Mouse (Mus musculus): ENCODE data around the gene Lrrc36. TPM values are rescaled to one million over a fixed set of nuclear protein-coding genes. Genes with fewer than 3 reads are reported as not detected.

Gene Lrrc36
- polyA plus RNA-seq, 1 experiment from 2014 or later = 0.11 TPM

DNA sequence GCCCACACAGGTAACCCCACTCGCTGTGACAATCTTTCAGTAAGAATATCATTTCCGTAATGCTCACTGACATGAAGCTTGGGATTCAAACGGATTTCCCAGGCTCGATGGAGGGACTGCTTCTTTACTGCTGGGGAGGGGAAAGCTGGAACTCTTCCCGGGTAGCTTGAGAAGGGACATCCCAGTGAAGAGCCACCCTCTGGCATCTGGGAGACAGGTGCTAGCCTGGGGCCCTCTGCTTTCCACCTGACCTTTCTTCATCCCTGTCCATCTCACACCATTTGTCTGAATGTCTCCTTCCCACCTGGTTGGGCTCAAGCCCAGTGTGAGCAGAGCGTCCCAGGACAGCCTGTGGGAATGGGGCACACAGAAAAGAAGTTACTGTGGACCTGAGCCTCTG, 52.9 kb downstream of the Lrrc36 start:
- Histone ChIP-seq H3K27ac (ENCODE audit: low read depth) (no peak overlapping the region), H3K36me3 (replicated peaks; ENCODE audit: insufficient read depth, low read length) (no peaks in the 10 kb centered on the region), H3K9ac (replicated peaks) (no peak overlapping the region), H3K9me3 (ENCODE audit: low read length) (no peaks in the 10 kb centered on the region), H3K4me2 (ENCODE audit: low read depth, low read length) (no peak overlapping the region), H3K27me3 (ENCODE audit: insufficient read depth, low read length) (peaks cover 9% of the 10 kb centered on the region), H3K4me1 (ENCODE audit: insufficient read depth) (peaks cover 13% of the 10 kb centered on the region), H3K4me3 (ENCODE audit: low read depth, low read length) (no peak overlapping the region)
- DNase-seq (no peak), ATAC-seq (no peak)
- WGBS (ENCODE audit: insufficient replicate concordance) = 84% methylated on average over 6 of the region's 6 CpGs
- no peak for TF ChIP-seq CTCF (IDR thresholded peaks at IDR 0.05; ENCODE audit: low read depth)
- no peak for TF ChIP-seq EP300 (IDR thresholded peaks at IDR 0.05; ENCODE audit: low read depth)

DNA sequence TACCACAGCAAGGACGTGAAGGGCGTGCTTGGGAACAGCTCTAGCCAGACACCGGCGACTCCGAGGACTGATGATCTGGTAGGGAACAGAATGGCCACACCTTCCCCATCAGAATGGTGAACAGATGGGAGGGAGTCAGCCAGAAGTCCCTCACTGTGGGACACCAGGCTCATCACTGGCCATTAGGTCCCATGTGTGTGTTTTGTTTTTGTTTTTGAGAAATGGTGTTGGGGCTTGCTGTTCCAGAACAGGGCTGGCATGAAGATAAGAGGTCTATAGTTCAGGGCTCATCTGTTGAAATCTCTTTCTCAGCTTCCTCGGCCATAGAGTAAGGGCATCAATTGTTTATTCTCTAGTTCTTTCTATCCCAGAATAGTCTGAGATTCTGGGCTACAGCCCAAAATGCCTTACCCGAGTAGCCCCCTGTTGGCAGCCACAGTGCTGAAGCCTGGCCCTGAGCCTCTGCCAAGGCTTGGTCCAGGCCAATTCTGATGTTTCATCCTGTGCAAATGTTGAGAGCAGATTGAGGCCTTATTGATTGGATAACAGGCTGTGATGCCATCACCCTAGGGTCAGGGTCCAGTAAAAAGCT, 53.4 kb downstream of the Lrrc36 start:
- Histone ChIP-seq H3K27ac (ENCODE audit: low read depth) (no peak overlapping the region), H3K36me3 (replicated peaks; ENCODE audit: insufficient read depth, low read length) (no peaks in the 10 kb centered on the region), H3K9ac (replicated peaks) (no peak overlapping the region), H3K27me3 (ENCODE audit: insufficient read depth, low read length) (peaks cover 15% of the 10 kb centered on the region), H3K9me3 (ENCODE audit: low read length) (no peaks in the 10 kb centered on the region), H3K4me1 (ENCODE audit: insufficient read depth) (peaks cover 14% of the 10 kb centered on the region), H3K4me2 (ENCODE audit: low read depth, low read length) (no peak overlapping the region), H3K4me3 (ENCODE audit: low read depth, low read length) (no peak overlapping the region)
- ATAC-seq (no peak), DNase-seq (no peak)
- 76% methylated on average over 7 of the region's 7 CpGs for whole genome bisulfite sequencing (ENCODE audit: insufficient replicate concordance)
- TF ChIP-seq CTCF (IDR thresholded peaks at IDR 0.05; ENCODE audit: low read depth) (no peak), EP300 (IDR thresholded peaks at IDR 0.05; ENCODE audit: low read depth) (no peak)

- no peak for DNase-seq
- peaks cover 14% of the 10 kb centered on the region for H3K4me1 ChIP-seq (ENCODE audit: insufficient read depth)
- H3K27me3 ChIP-seq (ENCODE audit: insufficient read depth, low read length) = peaks cover 22% of the 10 kb centered on the region
- no peak overlapping the region for H3K4me3 ChIP-seq (ENCODE audit: low read depth, low read length)
- H3K36me3 ChIP-seq (replicated peaks; ENCODE audit: insufficient read depth, low read length) = no peaks in the 10 kb centered on the region
- TF ChIP-seq CTCF (IDR thresholded peaks at IDR 0.05; ENCODE audit: low read depth) (no peak), EP300 (IDR thresholded peaks at IDR 0.05; ENCODE audit: low read depth) (no peak)
- H3K4me2 ChIP-seq (ENCODE audit: low read depth, low read length) = no peak overlapping the region
- ATAC-seq = no peak
- H3K9me3 ChIP-seq (ENCODE audit: low read length) = no peaks in the 10 kb centered on the region
- no peak overlapping the region for H3K27ac ChIP-seq (ENCODE audit: low read depth)
- no peak overlapping the region for H3K9ac ChIP-seq (replicated peaks)
- 93% methylated on average over 10 of the region's 10 CpGs for WGBS (ENCODE audit: insufficient replicate concordance)
Measured at GRCm38 (mm10) chr8:105467396-105467985, 54.1 kb downstream of the Lrrc36 start.

DNA sequence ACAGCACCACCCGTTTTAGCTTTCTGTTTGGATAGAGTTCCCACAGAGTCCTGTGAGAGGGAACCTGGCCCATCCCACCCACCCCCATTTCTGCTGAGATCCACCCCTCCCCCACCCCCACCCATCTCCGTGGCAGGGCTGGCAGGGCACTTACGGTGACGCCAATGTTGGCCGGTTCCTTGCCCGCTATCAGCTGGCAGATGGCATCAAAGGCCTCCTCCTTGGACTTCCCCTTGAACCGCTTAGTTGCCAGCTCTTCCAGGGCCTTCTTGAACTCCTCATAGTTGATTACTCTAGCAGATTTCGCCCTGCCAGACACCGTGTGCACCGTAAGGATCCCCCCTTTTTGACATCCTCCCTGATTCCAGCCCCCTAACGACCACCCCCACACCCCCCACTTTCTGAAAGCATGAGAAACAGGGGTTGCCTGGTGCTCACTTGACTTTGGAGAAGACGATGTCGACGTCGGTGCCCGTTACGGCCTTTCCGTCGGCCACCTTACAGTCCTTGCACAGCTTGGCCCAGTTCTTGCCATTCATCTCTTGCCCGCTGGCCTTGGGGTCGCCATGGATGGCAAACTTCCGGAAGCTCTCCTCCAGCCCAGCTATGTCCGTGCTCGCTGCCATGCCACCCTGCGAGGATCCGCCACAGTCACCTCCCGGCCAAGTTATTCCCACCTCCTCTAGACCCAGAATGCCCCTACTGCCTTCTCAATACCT, 54.8 kb downstream of the Lrrc36 start:
- Histone ChIP-seq H3K27ac (ENCODE audit: low read depth) (no peak overlapping the region), H3K9me3 (ENCODE audit: low read length) (no peaks in the 10 kb centered on the region), H3K9ac (replicated peaks) (no peak overlapping the region), H3K36me3 (replicated peaks; ENCODE audit: insufficient read depth, low read length) (no peaks in the 10 kb centered on the region), H3K4me2 (ENCODE audit: low read depth, low read length) (no peak overlapping the region), H3K27me3 (ENCODE audit: insufficient read depth, low read length) (peaks cover 28% of the 10 kb centered on the region), H3K4me3 (ENCODE audit: low read depth, low read length) (no peak overlapping the region), H3K4me1 (ENCODE audit: insufficient read depth) (peaks cover 14% of the 10 kb centered on the region)
- TF ChIP-seq CTCF (IDR thresholded peaks at IDR 0.05; ENCODE audit: low read depth) (no peak), EP300 (IDR thresholded peaks at IDR 0.05; ENCODE audit: low read depth) (no peak)
- no peak for ATAC-seq
- DNase-seq = no peak
- WGBS (ENCODE audit: insufficient replicate concordance) = 84% methylated on average over 27 of the region's 27 CpGs

- no peaks in the 10 kb centered on the region for H3K9me3 ChIP-seq (ENCODE audit: low read length)
- H3K4me2 ChIP-seq (ENCODE audit: low read depth, low read length) = no peak overlapping the region
- H3K27ac ChIP-seq (ENCODE audit: low read depth) = no peak overlapping the region
- ATAC-seq = no peak
- peaks cover 38% of the 10 kb centered on the region for H3K27me3 ChIP-seq (ENCODE audit: insufficient read depth, low read length)
- no peak for TF ChIP-seq EP300 (IDR thresholded peaks at IDR 0.05; ENCODE audit: low read depth)
- no peak for TF ChIP-seq CTCF (IDR thresholded peaks at IDR 0.05; ENCODE audit: low read depth)
- WGBS (ENCODE audit: insufficient replicate concordance) = 51% methylated on average over 6 of the region's 6 CpGs
- no peak overlapping the region for H3K4me3 ChIP-seq (ENCODE audit: low read depth, low read length)
- H3K9ac ChIP-seq (replicated peaks) = no peak overlapping the region
- peak; percentile 19 for DNase-seq
- no peaks in the 10 kb centered on the region for H3K36me3 ChIP-seq (replicated peaks; ENCODE audit: insufficient read depth, low read length)
- peaks cover 19% of the 10 kb centered on the region for H3K4me1 ChIP-seq (ENCODE audit: insufficient read depth)
Measured at GRCm38 (mm10) chr8:105469041-105469695, 55.8 kb downstream of the Lrrc36 start.

DNA sequence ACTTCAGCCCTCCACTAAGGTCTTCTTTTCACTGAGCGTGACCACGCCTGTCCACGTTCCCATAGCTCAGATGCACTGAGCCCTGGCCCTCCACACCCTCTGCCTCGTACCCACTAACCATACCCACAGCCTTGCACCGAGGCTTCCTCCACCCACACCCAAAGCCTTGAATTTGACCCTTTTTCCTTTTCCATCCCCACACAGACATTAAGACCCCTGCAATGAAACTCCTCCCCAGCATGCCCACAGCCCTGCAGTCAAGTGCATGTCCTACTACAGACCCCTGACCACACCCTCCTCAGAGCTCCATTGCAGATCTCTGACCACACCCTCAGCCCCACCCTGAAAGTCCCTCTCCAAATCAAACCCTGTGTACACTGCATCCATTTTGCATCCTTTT, 56.4 kb downstream of the Lrrc36 start:
- H3K27ac ChIP-seq (ENCODE audit: low read depth) = no peak overlapping the region
- no peaks in the 10 kb centered on the region for H3K36me3 ChIP-seq (replicated peaks; ENCODE audit: insufficient read depth, low read length)
- ATAC-seq = no peak
- H3K4me2 ChIP-seq (ENCODE audit: low read depth, low read length) = no peak overlapping the region
- peaks cover 24% of the 10 kb centered on the region for H3K4me1 ChIP-seq (ENCODE audit: insufficient read depth)
- peaks cover 43% of the 10 kb centered on the region for H3K27me3 ChIP-seq (ENCODE audit: insufficient read depth, low read length)
- no peak for DNase-seq
- whole genome bisulfite sequencing (ENCODE audit: insufficient replicate concordance) = 78% methylated on average over 5 of the region's 5 CpGs
- H3K9ac ChIP-seq (replicated peaks) = no peak overlapping the region
- no peak overlapping the region for H3K4me3 ChIP-seq (ENCODE audit: low read depth, low read length)
- no peaks in the 10 kb centered on the region for H3K9me3 ChIP-seq (ENCODE audit: low read length)
- TF ChIP-seq EP300 (IDR thresholded peaks at IDR 0.05; ENCODE audit: low read depth) (no peak), CTCF (IDR thresholded peaks at IDR 0.05; ENCODE audit: low read depth) (no peak)

Measured in liver, postnatal 0 days (tissue).